32 mouse cellular contexts compared by ENCODE assay signal in genomic region chr8:12315177-12315576, GRCm38 (mm10). TPM values are rescaled to one million over a fixed set of nuclear protein-coding genes. Genes with fewer than 3 reads are reported as not detected.
A peak's percentile ranks its signal among the peaks of the same experiment; 100 is the strongest.
DNase-seq lines count a peak whose midpoint lies in the region; ATAC-seq and TF ChIP-seq lines count a peak whose summit lies in the region.
"Had no signal": no experiment of that assay in that cellular context is flagged by ENCODE, and none has a peak within 500 bp of the region (broad histone marks: within the 10 kb centered on the region; RNA-seq: fewer than 3 reads in every experiment).

No protein-coding gene starts in this region.

- no peak for TF ChIP-seq POLR2A in brain, embryonic 14.5 days (IDR thresholded peaks at IDR 0.05; ENCODE audit: borderline replicate concordance, extremely low read depth, insufficient read depth, insufficient read length, poor library complexity, severe bottlenecking)

- TF ChIP-seq CTCF in forebrain, postnatal 0 days (IDR thresholded peaks at IDR 0.05; ENCODE audit: low read depth), result no peak
- no peak for TF ChIP-seq CTCF in brain, embryonic 14.5 days (IDR thresholded peaks at IDR 0.05; ENCODE audit: borderline replicate concordance, extremely low read depth, insufficient read depth, insufficient read length)

- no peaks in the 10 kb centered on the region; the same call in 1 of the 2 replicates for H3K27me3 ChIP-seq in forebrain, postnatal 0 days (ENCODE audit: insufficient read depth, low read length)
- H3K27me3 ChIP-seq in forebrain, embryonic 16.5 days (replicated peaks; ENCODE audit: control insufficient read depth, insufficient read depth, low read length), result no peaks in the 10 kb centered on the region
- H3K27me3 ChIP-seq in neural tube, embryonic 13.5 days, result peaks cover 61% of the 10 kb centered on the region
- H3K27me3 ChIP-seq in neural tube, embryonic 15.5 days (replicated peaks), result peaks cover 29% of the 10 kb centered on the region
- H3K27me3 ChIP-seq: forebrain, embryonic 15.5 days had no signal

- H3K36me3 ChIP-seq in forebrain, postnatal 0 days (ENCODE audit: insufficient read depth), result no peaks in the 10 kb centered on the region
- no peaks in the 10 kb centered on the region for H3K36me3 ChIP-seq in forebrain, embryonic 16.5 days (ENCODE audit: control insufficient read depth, insufficient read depth)
- H3K36me3 ChIP-seq in neural tube, embryonic 13.5 days, result no peaks in the 10 kb centered on the region
- no peaks in the 10 kb centered on the region for H3K36me3 ChIP-seq in neural tube, embryonic 15.5 days
- H3K36me3 ChIP-seq: forebrain, embryonic 15.5 days; heart, embryonic 12.5 days; limb, embryonic 13.5 days; lung, embryonic 15.5 days; midbrain, embryonic 12.5 days had no signal

- ATAC-seq in forebrain, postnatal 0 days, result peak; percentile 36; the same call in 1 of the 2 replicates
- ATAC-seq in forebrain, embryonic 16.5 days, result no peak
- ATAC-seq in neural tube, embryonic 13.5 days (ENCODE audit: low read depth), result no peak
- ATAC-seq in neural tube, embryonic 15.5 days (ENCODE audit: low FRiP score), result no peak
- ATAC-seq: CD4-positive, CD25-positive, alpha-beta regulatory T cell, adult 4 months; forebrain, embryonic 15.5 days had no signal

- H3K9ac ChIP-seq in forebrain, postnatal 0 days, result no peak overlapping the region
- H3K9ac ChIP-seq in forebrain, embryonic 16.5 days (replicated peaks; ENCODE audit: low read depth, low read length), result no peak overlapping the region
- H3K9ac ChIP-seq in neural tube, embryonic 13.5 days, result no peak overlapping the region
- no peak overlapping the region for H3K9ac ChIP-seq in neural tube, embryonic 15.5 days (replicated peaks)
- H3K9ac ChIP-seq: forebrain, embryonic 15.5 days; heart, embryonic 12.5 days; limb, embryonic 13.5 days; lung, embryonic 15.5 days; midbrain, embryonic 12.5 days had no signal

- no peak overlapping the region for H3K27ac ChIP-seq in forebrain, postnatal 0 days (ENCODE audit: low read depth, low read length)
- no peak overlapping the region for H3K27ac ChIP-seq in forebrain, embryonic 16.5 days (ENCODE audit: low read length)
- 0 out of 2 replicates have a peak overlapping the region, but pooled peaks have one; percentile 15 for H3K27ac ChIP-seq in neural tube, embryonic 13.5 days (replicated peaks)
- H3K27ac ChIP-seq in neural tube, embryonic 15.5 days (replicated peaks), result no peak overlapping the region
- H3K27ac ChIP-seq: forebrain, embryonic 15.5 days; heart, adult 2 months; layer of hippocampus, adult 2 months; limb, embryonic 13.5 days; lung, embryonic 15.5 days; midbrain, embryonic 12.5 days had no signal

- 19% methylated on average over 5 of the region's 5 CpGs for WGBS in forebrain, postnatal 0 days
- 14% methylated on average over 5 of the region's 5 CpGs for WGBS in forebrain, embryonic 16.5 days
- 63% methylated on average over 5 of the region's 5 CpGs for WGBS in neural tube, embryonic 13.5 days
- WGBS in neural tube, embryonic 15.5 days, result 47% methylated on average over 5 of the region's 5 CpGs

- no peaks in the 10 kb centered on the region for H3K9me3 ChIP-seq in forebrain, postnatal 0 days (ENCODE audit: low read length)
- no peaks in the 10 kb centered on the region for H3K9me3 ChIP-seq in forebrain, embryonic 16.5 days (ENCODE audit: control insufficient read depth, low read length)
- H3K9me3 ChIP-seq in neural tube, embryonic 13.5 days, result no peaks in the 10 kb centered on the region
- no peaks in the 10 kb centered on the region for H3K9me3 ChIP-seq in neural tube, embryonic 15.5 days (replicated peaks)
- H3K9me3 ChIP-seq: forebrain, embryonic 15.5 days; limb, embryonic 13.5 days; lung, embryonic 15.5 days; midbrain, embryonic 12.5 days had no signal

- DNase-seq in forebrain, postnatal 0 days, result peak; percentile 57
- peak; percentile 35 to 71 for DNase-seq in layer of hippocampus, postnatal 14 days (ENCODE audit: low spot score in 2 of 2)
- DNase-seq in layer of hippocampus, adult 18-20 months (ENCODE audit: low spot score in 2 of 2), result no peak
- peak; percentile 78 for DNase-seq in brain, embryonic 14.5 days (ENCODE audit: low read depth)
- DNase-seq: adrenal gland, postnatal 14 days; cerebellum, adult 11-12 months; cerebellum, postnatal 36 days; heart, adult 2 months; heart, postnatal 4 days; kidney, adult 11 months; kidney, postnatal 14 days; layer of hippocampus, postnatal 36 days; thymus, adult 2 months; thymus, postnatal 36 days had no signal

- H3K4me3 ChIP-seq in forebrain, postnatal 0 days (ENCODE audit: low read depth, low read length), result no peak overlapping the region
- no peak overlapping the region for H3K4me3 ChIP-seq in forebrain, embryonic 16.5 days (replicated peaks; ENCODE audit: low read length)
- no peak overlapping the region for H3K4me3 ChIP-seq in neural tube, embryonic 13.5 days
- H3K4me3 ChIP-seq in neural tube, embryonic 15.5 days (replicated peaks), result no peak overlapping the region
- H3K4me3 ChIP-seq: forebrain, embryonic 15.5 days; heart, adult 2 months; heart, embryonic 12.5 days; layer of hippocampus, adult 2 months; limb, embryonic 13.5 days; lung, embryonic 15.5 days; midbrain, embryonic 12.5 days had no signal

- no peak overlapping the region for H3K4me2 ChIP-seq in forebrain, postnatal 0 days (ENCODE audit: low read depth)
- H3K4me2 ChIP-seq in forebrain, embryonic 16.5 days (ENCODE audit: low read length), result no peak overlapping the region
- H3K4me2 ChIP-seq in neural tube, embryonic 13.5 days, result no peak overlapping the region
- H3K4me2 ChIP-seq in neural tube, embryonic 15.5 days, result no peak overlapping the region
- H3K4me2 ChIP-seq: forebrain, embryonic 15.5 days; heart, embryonic 12.5 days; limb, embryonic 13.5 days; liver, embryonic 11.5 days; lung, embryonic 15.5 days; midbrain, embryonic 12.5 days had no signal

- H3K4me1 ChIP-seq in forebrain, postnatal 0 days (ENCODE audit: insufficient read depth), result peaks cover 5% of the 10 kb centered on the region; the same call in 1 of the 2 replicates
- H3K4me1 ChIP-seq in forebrain, embryonic 16.5 days (replicated peaks; ENCODE audit: control insufficient read depth, insufficient read depth, low read length), result peaks cover 34% of the 10 kb centered on the region
- H3K4me1 ChIP-seq in neural tube, embryonic 13.5 days (replicated peaks), result peaks cover 41% of the 10 kb centered on the region
- H3K4me1 ChIP-seq in neural tube, embryonic 15.5 days, result peaks cover 38% of the 10 kb centered on the region
- H3K4me1 ChIP-seq: heart, embryonic 12.5 days; lung, embryonic 15.5 days had no signal

RNA-seq across cellular contexts. Expression of gene A230072I06Rik, which starts 36.6 kb away (rescaled TPM):
- 0.15 and 0.48 TPM in 2 replicates for total RNA-seq in forebrain, postnatal 0 days (2014; rRNA removed)
- not detected in 2 replicates for polyA plus RNA-seq in forebrain, postnatal 0 days (2015; fragmentation: Nextera tagmentation; extraction: Ambion mirVana)
- polyA plus RNA-seq in forebrain, embryonic 16.5 days (2015; fragmentation: Nextera tagmentation; extraction: Ambion mirVana), result 0.17 and 0.77 TPM in 2 replicates
- under 1 TPM in 1 of 2 experiments, not detected in 1; 0.26 TPM for total RNA-seq in layer of hippocampus, postnatal 14 days (2021)
- not detected for total RNA-seq in layer of hippocampus, adult 18-20 months (2021)
- not detected in 2 replicates for polyA plus RNA-seq in neural tube, embryonic 13.5 days (2015; fragmentation: Nextera tagmentation; extraction: Ambion mirVana)
- polyA plus RNA-seq in neural tube, embryonic 15.5 days (2015; fragmentation: Nextera tagmentation; extraction: Ambion mirVana), result not detected in 2 replicates
- polyA plus RNA-seq in brain, embryonic 14.5 days (2012; rRNA removed), result 0.11 and 0.29 TPM in 2 replicates
- total RNA-seq: adrenal gland, postnatal 14 days; gastrocnemius, adult 8-10 months; gastrocnemius, postnatal 4 days; heart, adult 2 months; heart, postnatal 4 days; layer of hippocampus, adult 2 months; layer of hippocampus, postnatal 36 days; megakaryocyte progenitor cell, adult 5-6 weeks had no signal
- polyA plus RNA-seq: CD4-positive, CD25-positive, alpha-beta regulatory T cell, adult 4 months; embryonic facial prominence, embryonic 11.5 days; heart, adult 2 months; heart, embryonic 12.5 days; heart, postnatal 0 days; kidney, embryonic 14.5 days; limb, embryonic 13.5 days; liver, embryonic 11.5 days; liver, embryonic 16.5 days; lung, embryonic 15.5 days; thymus, adult 2 months had no signal

Comparison
In these comparisons a context has a peak if more than half of its experiments do, and no peak if none do; other contexts are left out.
1. DNase-seq: peak in forebrain, postnatal 0 days (single experiment), layer of hippocampus, postnatal 14 days (2 of 2) and brain, embryonic 14.5 days (single experiment); none in layer of hippocampus, adult 18-20 months (0 of 2).